Mouse (Mus musculus) gastrocnemius, postnatal 25 days (tissue): ENCODE measurements around the gene Cyth3. TPM values are rescaled to one million over a fixed set of nuclear protein-coding genes. Genes with fewer than 3 reads are reported as not detected.

Experiments
- DNase-seq: peaks from one replicate; pipeline ENCODE4 v3.0.0; 2022
- total RNA-seq, 2 experiments: library from RNA; stranded (reverse); gene quantifications; 1 replicate in 1 of 2; 2 replicates in 1 of 2; pipeline ENCODE4 v1.2.3; 2021

The Cyth3 gene
- total RNA-seq, 2 experiments from 2014 or later, result 13.9 to 16.9 TPM

- no peak for DNase-seq
These were observed 43.8 kb downstream of the Cyth3 start for GRCm38 (mm10) chr5:143666015-143666414.

DNA sequence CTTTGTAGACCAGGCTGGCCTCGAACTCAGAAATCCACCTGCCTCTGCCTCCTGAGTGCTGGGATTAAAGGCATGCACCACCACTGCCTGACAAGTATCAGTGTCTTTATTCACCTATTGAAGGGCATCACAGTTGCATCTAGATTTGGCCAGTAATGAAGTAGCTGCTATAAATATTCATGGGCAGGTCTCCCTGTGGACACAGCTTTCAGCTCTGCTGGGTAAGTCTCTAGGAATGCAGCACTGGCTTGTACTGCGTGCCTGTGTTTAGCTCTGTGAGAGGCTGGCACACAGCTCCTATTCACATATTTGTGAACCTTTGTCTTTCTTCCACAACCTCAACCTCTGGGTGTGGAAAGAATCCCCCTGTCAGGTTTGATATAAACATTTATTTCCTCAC lies 46.6 kb downstream of the Cyth3 start:
- peak; percentile 28 for DNase-seq

- no peak for DNase-seq
These were observed 47.1 kb downstream of the Cyth3 start for GRCm38 (mm10) chr5:143669393-143669792.

- DNase-seq, result no peak
These were observed 47.6 kb downstream of the Cyth3 start for GRCm38 (mm10) chr5:143669839-143670238.

DNA sequence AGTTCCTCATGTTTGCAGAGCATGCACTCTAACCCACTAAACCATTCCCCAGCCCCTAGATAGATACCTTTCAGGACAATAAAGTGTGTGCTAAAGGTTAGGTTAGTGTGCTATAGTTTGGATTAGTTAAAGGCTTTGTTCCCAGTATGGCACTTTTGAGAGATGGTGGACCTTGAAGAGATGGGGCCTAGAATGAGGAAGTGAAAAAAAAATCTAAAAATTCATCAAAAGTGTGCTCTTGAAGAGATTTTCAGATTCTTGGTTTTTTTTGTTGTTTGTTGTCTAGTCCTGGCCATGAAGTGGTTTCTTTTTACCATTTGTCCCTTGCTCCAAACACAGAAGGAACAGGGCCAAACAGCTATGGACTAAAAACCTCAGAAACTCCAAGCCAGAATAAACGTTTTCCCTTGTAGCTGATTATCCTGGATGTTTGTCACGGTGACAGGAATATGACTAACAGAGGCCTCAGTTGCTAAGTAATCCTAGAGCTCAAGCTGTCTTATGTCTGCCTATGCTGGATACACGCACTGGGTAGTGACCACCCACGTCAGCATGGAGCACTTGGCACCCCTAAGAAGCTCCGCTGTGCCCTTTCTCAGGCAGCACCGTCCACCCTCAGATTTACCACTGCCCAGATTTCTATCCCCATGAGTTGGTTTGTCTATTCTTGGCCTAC lies 48.6 kb downstream of the Cyth3 start:
- no peak for DNase-seq

- no peak for DNase-seq
These were observed 52.3 kb downstream of the Cyth3 start for GRCm38 (mm10) chr5:143674576-143674975.

GRCm38 (mm10) chr5:143676218-143676985 lies 54.2 kb downstream of the Cyth3 start:
- no peak for DNase-seq

GRCm38 (mm10) chr5:143677363-143677762 lies 55.1 kb downstream of the Cyth3 start:
- DNase-seq, result no peak

- no peak for DNase-seq
These were observed 56.5 kb downstream of the Cyth3 start for GRCm38 (mm10) chr5:143678634-143679271.

- no peak for DNase-seq
These were observed 57.4 kb downstream of the Cyth3 start for GRCm38 (mm10) chr5:143679654-143680053.

DNA sequence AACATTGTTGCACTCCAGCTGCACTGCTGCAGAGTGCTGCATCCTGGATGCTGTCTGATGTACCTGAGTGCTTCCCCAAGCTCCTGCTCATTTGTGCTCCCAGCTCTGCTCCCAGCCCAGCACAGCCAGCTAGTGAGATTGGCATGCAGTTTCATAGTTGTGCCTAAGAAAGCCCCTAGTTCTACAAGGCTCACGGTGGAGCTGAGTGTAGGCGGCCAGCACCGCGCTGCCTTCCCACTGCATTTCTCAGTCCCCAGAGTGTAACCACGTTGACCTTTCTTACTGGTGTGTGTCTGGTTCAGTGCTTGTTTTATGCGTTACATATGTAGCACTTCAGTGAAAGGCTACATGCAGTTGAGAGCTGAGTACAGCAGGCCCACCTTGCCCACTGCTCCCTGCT lies 61.4 kb downstream of the Cyth3 start:
- no peak for DNase-seq

DNA sequence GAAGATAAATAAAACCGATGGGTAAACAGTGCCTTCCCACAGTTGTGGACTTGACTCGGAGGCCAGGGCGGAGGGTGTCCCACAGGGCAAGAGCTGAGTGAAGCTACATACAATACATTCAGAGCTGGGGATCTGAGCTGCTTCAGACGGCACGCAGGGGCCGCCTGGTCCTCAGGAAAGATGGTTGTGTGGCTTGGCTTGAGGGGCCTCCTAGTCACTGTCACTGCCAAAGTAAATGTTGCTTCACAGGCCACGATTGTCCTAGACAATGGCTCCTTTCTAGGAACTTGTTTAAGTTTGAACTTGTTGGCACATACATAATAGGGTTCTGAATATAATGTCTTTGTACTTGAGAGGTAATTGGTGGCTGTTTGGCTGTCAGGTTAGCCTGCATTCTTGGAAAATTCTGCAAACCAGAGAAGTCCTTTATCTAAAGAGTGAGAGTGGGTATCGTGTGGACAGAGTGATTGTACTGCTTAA lies 62.7 kb downstream of the Cyth3 start:
- no peak for DNase-seq

DNA sequence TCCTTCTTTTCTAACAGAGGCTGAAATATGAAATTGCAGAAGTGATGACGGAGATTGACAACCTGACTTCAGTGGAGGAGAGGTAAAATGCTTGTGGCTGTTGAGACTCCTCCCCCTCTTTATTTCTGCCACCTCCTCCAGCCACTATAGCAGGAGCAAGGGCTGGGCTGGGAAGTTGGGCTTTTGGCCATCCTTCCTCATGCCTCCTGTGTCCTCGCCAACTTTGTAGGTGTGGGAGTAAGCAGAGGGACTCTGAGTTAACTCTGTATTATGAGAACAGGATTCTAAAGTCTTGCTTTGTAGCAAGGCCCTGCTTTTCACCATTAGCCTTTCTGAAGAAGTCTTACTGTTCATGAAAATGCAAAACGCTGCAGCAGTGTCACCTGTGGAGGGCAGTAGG lies 64.2 kb downstream of the Cyth3 start:
- no peak for DNase-seq

DNA sequence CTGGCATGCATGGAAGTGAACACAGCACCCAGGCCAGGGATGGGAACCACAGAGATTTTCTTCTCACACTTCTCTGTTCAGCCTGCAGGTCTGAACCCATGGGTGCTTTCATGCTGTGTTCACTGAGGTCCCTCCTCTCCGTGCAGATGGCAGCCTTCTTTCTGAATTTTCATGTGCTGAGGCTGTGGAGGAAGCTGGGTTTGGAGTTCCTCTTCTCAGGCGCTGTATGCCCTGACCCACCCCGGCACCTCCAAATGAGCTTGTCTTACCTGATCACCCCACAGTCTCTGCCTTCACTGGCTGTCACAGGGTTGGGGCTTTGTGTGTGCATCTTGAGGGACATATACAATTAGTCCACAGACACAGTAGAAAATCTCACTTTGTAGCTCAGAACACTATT lies 65.3 kb downstream of the Cyth3 start:
- DNase-seq, result no peak

DNA sequence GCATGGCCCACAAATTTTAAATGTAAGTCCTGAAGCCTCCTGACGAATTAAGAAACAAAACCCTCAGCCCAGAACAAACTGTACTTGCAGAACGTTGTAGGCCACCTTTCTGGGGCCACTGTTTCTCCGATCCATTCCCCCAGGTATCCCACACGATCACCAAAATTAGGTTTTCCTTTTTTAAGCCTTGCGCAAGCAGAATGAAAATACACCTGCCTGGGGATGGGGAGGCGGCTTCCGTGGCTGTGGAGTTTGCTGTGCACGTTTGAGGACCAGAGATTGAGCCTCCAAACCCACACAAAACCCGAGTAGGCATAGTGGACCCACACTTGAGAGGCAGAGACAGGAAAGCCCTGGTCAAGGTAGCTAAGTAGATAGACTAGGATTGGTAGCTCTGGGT lies 68.1 kb downstream of the Cyth3 start:
- no peak for DNase-seq

DNA sequence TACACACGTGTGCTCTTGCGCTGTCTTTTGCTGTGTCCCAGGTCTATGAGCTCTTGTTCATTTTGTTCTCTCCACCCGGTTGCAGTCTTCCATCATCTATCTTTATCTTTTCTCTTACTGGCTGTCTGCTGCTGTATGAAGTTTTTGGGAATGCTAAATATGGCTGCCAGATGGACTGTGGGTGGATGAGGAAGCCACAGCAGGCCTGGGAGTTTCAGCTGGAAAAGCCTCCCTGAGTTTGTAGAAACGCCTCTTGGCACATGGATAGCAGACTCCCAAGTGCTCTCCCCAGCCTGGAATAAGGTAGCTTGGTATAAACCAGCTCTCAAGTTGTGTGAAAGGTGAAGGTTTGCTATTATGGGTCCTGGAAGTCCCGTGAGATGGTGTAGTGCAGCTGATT lies 68.7 kb downstream of the Cyth3 start:
- DNase-seq, result no peak

DNA sequence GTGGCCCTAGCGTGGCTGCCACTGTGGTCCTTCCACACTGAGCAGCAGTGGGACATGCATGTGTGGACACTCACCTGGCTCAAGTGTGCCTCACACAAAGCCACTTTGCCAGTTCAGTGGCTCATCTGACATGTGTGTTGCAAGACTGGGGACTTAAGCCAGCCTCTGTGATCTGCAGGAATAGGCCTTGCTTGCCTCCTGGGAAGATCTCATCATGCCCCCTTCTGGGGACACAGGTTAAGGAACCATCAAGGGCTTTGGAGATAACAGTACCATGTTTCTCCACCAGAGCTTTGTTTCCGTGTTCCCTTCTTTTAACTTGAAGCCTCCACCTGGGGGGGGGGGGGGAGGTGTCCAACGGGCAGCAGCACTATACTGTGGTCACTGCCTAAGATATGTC lies 74.1 kb downstream of the Cyth3 start:
- no peak for DNase-seq

DNA sequence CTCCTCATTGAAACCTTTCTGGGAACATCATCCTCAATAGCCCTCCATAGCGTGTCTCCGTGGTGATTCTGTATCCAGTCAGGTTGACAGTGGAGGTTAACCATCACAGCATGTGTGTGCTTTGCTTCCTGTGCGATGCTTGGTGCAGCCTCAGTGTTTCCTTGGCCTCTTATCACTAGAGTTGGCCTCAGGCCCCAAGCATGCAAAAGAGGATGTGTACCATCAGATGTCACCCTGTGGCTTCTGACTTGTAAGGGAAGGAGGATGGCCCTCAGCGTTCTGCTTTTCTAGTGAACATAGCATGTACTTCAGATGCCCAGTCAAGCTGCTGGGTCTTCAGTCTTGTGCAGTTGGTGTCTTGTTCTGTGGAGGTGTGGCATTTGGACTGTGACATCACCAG lies 76.2 kb downstream of the Cyth3 start:
- no peak for DNase-seq

GRCm38 (mm10) chr5:143700247-143700646 lies 78.0 kb downstream of the Cyth3 start:
- no peak for DNase-seq

DNA sequence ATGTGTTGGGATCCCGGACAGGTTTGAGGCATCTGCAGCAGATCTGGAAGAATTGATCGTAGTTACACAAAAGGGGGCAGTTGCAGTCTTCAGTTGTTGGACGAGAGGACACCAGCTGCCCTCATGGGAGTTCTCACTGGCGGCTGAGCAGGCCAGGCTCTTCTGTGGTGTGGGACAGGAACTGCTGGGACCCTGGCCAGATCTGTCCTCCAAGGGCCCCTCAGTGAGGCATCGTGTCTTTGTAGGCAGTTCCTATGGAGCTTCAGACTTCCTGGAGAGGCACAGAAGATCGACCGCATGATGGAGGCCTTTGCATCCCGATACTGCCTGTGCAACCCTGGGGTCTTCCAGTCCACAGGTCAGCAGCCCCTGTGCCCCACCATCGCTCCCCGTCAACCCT lies 78.8 kb downstream of the Cyth3 start:
- no peak for DNase-seq

- no peak for DNase-seq
These were observed 82.8 kb downstream of the Cyth3 start for GRCm38 (mm10) chr5:143704875-143705658.

GRCm38 (mm10) chr5:143705659-143705982 lies 83.4 kb downstream of the Cyth3 start:
- DNase-seq, result no peak
